Mouse (Mus musculus) liver, embryonic 14.5 days (tissue): ENCODE measurements around the gene Cfap54.

ENCODE experiments used
- CTCF ChIP-seq: IDR thresholded peaks from 2 replicates; pipeline ENCODE4 v1.5.1; 2016; ENCODE audit warnings: antibody characterized with exemption, low read depth, control low read depth
- EP300 ChIP-seq: IDR thresholded peaks from 2 replicates; pipeline ENCODE4 v1.6.1; 2016; ENCODE audit warnings: antibody characterized with exemption, low read depth

- TF ChIP-seq CTCF, result no peak
- TF ChIP-seq EP300, result no peak
Measured at GRCm38 (mm10) chr10:93087504-93087903, 6.1 kb upstream of the Cfap54 start.
